Mouse (Mus musculus): ENCODE data around the gene Sp7. TPM values are rescaled to one million over a fixed set of nuclear protein-coding genes. Genes with fewer than 3 reads are reported as not detected.

Sp7 gene
- total RNA-seq, 2 experiments from 2014 or later: not detected

- intact Hi-C loops (cut with DNase I): no loop called here
- DNase-seq: no peak
Observed at GRCm38 (mm10) chr15:102392520-102392919, 25.5 kb upstream of the Sp7 start.

GRCm38 (mm10) chr15:102388942-102389341 is 22.0 kb upstream of the Sp7 start:
- DNase-seq: no peak
- intact Hi-C loops (cut with DNase I): loop anchor here (10.0 kb wide), 1 partner anchor 136 kb away; the partner anchor contains the start of gene Npff

DNA sequence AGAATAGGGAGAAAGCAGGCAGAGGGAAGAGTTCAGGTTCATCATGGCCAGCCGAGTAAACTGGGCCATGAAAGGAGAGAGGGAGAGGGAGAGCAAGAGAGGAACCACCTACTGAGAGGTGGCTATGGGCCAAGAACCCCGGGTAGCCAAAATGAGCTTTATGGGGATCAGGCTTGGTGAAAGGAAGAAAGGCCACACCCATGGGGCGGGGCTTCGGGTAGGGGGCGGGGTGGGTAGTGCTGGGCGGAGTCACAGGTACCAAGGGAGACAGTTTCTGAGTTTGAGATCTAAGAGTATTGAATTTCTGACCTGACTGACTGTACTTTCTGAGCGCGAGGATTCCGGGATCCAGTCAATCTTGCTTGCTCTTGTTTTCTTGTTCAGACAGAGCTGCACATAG is 19.7 kb upstream of the Sp7 start:
- no peak for DNase-seq
- intact Hi-C loops (cut with DNase I): loop anchor here (10.0 kb wide), 1 partner anchor 138 kb away; the partner anchor contains the start of gene Npff

- intact Hi-C loops (cut with DNase I): loop anchor here (5.0 to 10.0 kb wide), 2 partner anchors 59 to 141 kb away; partner anchors contain the start of gene Npff
- DNase-seq: no peak
Observed at GRCm38 (mm10) chr15:102383671-102384070, 16.7 kb upstream of the Sp7 start.

DNA sequence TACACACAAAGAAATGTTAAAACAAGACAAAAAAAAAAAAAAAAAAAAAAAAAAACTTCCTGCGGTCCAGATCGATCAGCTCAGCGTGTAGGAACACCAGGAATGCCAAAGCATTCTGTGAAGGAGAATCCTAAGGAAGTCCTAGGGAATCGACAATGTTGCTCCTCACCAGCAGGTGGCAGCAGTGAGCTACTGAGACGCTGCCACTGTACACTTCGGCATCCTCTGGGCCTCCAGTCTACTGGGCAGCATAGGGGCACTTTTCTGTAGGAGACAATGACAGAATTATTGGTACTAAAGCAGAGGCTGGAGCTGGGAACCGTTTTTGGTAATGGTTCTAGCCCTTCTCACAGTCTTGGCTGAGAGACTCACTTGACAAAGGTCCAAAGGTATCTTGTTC is 14.6 kb upstream of the Sp7 start:
- intact Hi-C loops (cut with DNase I): loop anchor here (2.0 to 10.0 kb wide), 3 partner anchors 41 to 143 kb away; partner anchors contain the start of gene Npff
- peak; percentile 89 to 93 for DNase-seq

- DNase-seq: peak; percentile 78 to 80
- intact Hi-C loops (cut with DNase I): loop anchor here (2.0 to 5.0 kb wide), 2 partner anchors 35 to 91 kb away; no protein-coding TSS in a partner anchor
Observed at GRCm38 (mm10) chr15:102377810-102378262, 10.9 kb upstream of the Sp7 start.

DNA sequence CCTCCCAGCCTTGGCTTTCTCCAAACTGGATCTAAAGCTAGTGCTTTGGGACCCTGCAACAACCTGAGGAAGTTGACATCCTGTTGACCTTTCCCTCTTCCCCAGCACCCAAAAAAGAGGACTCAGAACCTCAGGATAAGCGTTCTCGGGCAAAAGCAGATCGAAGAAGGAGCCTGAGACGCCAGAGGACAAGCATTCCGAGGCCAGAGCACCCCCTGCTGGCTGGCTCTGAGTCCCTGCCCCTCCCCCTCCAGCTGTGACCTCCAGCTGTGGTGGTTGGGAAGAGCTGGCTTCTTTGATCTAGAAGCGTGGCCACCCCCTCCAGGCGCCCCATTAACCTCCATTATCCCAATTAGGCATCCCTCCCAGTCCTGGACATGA is 10.2 kb upstream of the Sp7 start:
- intact Hi-C loops (cut with DNase I): loop anchor here (2.0 to 5.0 kb wide), 2 partner anchors 34 to 90 kb away; no protein-coding TSS in a partner anchor
- DNase-seq: peak; percentile 90 to 95

GRCm38 (mm10) chr15:102376453-102377162 is 9.6 kb upstream of the Sp7 start:
- peak; percentile 70 to 73 for DNase-seq
- intact Hi-C loops (cut with DNase I): loop anchor here (1.0 to 5.0 kb wide), 3 partner anchors 21 to 89 kb away; no protein-coding TSS in a partner anchor

- intact Hi-C loops (cut with DNase I): no loop called here
Observed at GRCm38 (mm10) chr15:102370727-102371126, 3.7 kb upstream of the Sp7 start.

GRCm38 (mm10) chr15:102369972-102370371 is 3.0 kb upstream of the Sp7 start:
- DNase-seq: no peak
- intact Hi-C loops (cut with DNase I): no loop called here

More at GRCm38 (mm10) chr15:102370727-102371126, 3.7 kb upstream of the Sp7 start:
- no peak for DNase-seq

- intact Hi-C loops (cut with DNase I): no loop called here
Observed at GRCm38 (mm10) chr15:102366238-102366637, 744 bp downstream of the Sp7 start.

GRCm38 (mm10) chr15:102364678-102365077 is 2.3 kb downstream of the Sp7 start:
- intact Hi-C loops (cut with DNase I): no loop called here
- DNase-seq: no peak

More at GRCm38 (mm10) chr15:102366238-102366637, 744 bp downstream of the Sp7 start:
- no peak for DNase-seq

DNA sequence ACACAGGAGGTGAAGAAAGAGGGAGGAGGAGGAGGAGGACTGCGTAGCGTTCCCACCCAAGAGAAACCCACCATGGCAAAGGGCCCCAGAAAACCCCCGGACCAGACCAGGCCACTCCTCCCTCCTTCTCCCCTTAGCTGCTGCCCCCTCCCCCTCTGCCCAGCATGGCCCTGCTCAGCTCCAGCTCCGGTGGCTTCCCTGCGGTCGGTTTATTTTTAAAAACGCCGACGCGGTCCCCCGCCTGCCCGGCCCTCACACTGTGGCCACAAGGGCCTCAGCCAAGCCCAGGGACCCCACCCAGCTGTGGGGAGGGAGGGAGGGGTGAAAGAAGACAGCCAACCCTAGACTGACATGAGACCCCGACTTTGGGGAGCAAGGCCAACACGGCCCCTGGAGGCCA is 4.3 kb downstream of the Sp7 start:
- DNase-seq: peak in 1 of 2 experiments; percentile 35
- intact Hi-C loops (cut with DNase I): no loop called here

GRCm38 (mm10) chr15:102358834-102359233 is 8.1 kb downstream of the Sp7 start:
- DNase-seq: no peak
- intact Hi-C loops (cut with DNase I): no loop called here

GRCm38 (mm10) chr15:102358126-102358525 is 8.9 kb downstream of the Sp7 start:
- DNase-seq: no peak
- intact Hi-C loops (cut with DNase I): no loop called here

DNA sequence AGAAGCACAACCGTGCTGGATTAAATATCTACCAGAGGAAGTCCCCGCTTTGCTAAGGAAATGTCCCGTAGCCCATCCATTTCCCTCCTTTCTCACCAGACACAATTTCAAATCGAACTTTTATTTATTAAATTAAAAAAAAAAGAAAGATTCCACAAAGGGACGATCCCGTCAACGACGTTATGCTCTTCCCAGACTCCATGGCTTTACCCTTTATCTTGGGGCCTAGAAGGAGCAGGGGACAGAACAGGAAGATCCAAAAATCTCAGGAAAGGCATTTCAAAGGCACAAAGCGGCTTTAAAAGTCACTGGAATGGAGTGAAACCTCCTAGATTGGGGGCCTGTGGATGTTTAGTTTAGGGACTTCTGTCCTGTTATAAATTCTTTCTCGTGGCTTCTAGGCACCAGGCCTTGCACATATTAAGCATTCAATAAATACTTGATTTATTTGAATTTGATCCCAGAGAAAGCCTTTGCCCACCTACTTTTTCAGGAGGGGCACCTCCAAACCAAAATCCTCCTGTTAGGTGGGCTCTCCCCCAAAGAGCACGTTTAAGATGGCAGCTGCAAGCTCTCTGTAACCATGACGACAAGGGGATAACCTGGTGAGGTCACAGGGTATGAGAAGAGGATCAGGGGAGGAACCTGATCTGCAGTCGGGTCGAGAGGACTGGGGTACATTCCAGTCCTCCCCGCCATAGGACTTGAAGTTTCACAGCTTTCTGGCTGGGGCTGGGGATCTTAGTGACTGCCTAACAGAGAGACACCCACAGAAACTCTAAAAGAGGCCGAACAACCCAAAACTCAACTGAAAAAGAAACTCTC is 10.3 kb downstream of the Sp7 start:
- intact Hi-C loops (cut with DNase I): no loop called here
- no peak for DNase-seq

GRCm38 (mm10) chr15:102355871-102356441 is 11.0 kb downstream of the Sp7 start:
- intact Hi-C loops (cut with DNase I): loop anchor here (1.0 kb wide), 1 partner anchor 20 kb away; no protein-coding TSS in a partner anchor
- DNase-seq: peak in 1 of 2 experiments; percentile 22

- intact Hi-C loops (cut with DNase I): loop anchor here (1.0 kb wide), 1 partner anchor 21 kb away; no protein-coding TSS in a partner anchor
- DNase-seq: peak; percentile 59 to 77
Observed at GRCm38 (mm10) chr15:102355134-102355870, 11.7 kb downstream of the Sp7 start.

DNA sequence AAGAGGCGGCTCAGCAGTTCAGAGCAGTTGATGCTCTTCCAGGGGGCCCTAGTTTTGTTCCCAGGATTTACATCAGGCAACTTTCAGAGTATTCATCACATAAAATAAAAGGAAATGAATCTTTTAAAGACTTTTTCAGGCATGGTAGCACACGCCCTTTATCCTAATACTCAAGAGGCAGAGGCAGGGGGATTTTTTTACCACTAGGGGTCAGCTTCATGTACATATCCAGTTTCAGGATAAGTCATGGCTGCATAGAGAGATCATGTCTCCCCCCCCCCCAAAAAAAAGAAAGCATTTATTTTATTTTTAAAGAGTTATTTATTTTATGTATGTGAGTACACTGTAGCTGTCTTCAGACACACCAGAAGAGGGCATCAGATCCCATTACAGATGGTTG is 13.0 kb downstream of the Sp7 start:
- intact Hi-C loops (cut with DNase I): no loop called here
- no peak for DNase-seq

DNA sequence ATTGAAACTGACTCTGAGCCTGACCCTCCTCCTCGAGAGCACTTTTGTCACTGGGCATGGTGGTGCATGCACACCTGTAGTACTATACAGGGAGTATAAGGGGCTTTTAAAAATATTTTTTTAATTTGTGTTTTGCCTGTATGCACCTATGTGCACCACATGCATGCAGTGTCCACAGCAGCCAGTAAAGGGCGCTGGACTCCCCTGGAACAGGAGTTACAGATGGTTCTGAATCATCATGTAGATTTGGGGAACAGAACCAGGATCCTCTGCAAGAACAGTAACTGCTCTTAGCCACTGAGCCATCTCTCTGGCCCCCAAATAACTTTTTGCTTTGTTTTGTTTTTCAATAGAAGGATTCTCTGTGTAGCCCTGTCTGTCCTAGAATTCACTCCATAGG is 14.8 kb downstream of the Sp7 start:
- DNase-seq: no peak
- intact Hi-C loops (cut with DNase I): no loop called here

Data from heart, postnatal 14 days (tissue).